Mouse (Mus musculus) intestine, embryonic 15.5 days (tissue): ENCODE data around the gene Slc25a10. TPM values are rescaled to one million over a fixed set of nuclear protein-coding genes. Genes with fewer than 3 reads are reported as not detected.
"Not testable (repeated sequence)": the region's sequence is repeated elsewhere in the genome, so short reads cannot be mapped to it uniquely, and the experiment has no call there.

Source experiments
- ATAC-seq: fragments of 200-750 bp; cut with Nextera tagmentation; 2 replicates; pipeline ENCODE4 v1.8.0; 2017; ENCODE audit warnings: moderate TSS enrichment, moderate library complexity
- H3K27ac ChIP-seq: fragments of 300-500 bp; sonication (generic); 2 replicates; pipeline ENCODE4 v1.5.1; 2015; ENCODE audit warnings: mild to moderate bottlenecking, inconsistent platforms
- H3K27me3 ChIP-seq: fragments of 300-500 bp; sonication (generic); replicated peaks from 2 replicates; pipeline ENCODE4 v1.6.1; 2015; ENCODE audit warnings: inconsistent platforms
- H3K36me3 ChIP-seq: fragments of 300-500 bp; sonication (generic); 2 replicates; pipeline ENCODE4 v1.6.1; 2015; ENCODE audit warnings: inconsistent platforms
- H3K4me1 ChIP-seq: fragments of 300-500 bp; sonication (generic); replicated peaks from 2 replicates; pipeline ENCODE4 v1.6.1; 2015; ENCODE audit warnings: inconsistent platforms
- H3K4me2 ChIP-seq: fragments of 300-500 bp; sonication (generic); replicated peaks from 2 replicates; pipeline ENCODE4 v1.6.1; 2015; ENCODE audit warnings: mild to moderate bottlenecking, inconsistent platforms
- H3K4me3 ChIP-seq: fragments of 300-500 bp; sonication (generic); replicated peaks from 2 replicates; pipeline ENCODE4 v1.5.1; 2015; ENCODE audit warnings: inconsistent platforms
- H3K9ac ChIP-seq: fragments of 300-500 bp; sonication (generic); 2 replicates; pipeline ENCODE4 v1.6.1; 2015; ENCODE audit warnings: inconsistent platforms
- H3K9me3 ChIP-seq: fragments of 300-500 bp; sonication (generic); 2 replicates; pipeline ENCODE4 v1.6.1; 2016; ENCODE audit warnings: inconsistent platforms
- WGBS: fragments of 180-500 bp; shearing (Covaris S2); methylation state at CpG from one replicate; pipeline ENCODE4 v1.1.7; 2015; 5-methylcytosine and 5-hydroxymethylcytosine counted together
- polyA plus RNA-seq: library from polyadenylated mRNA; unstranded; fragments of >200 nt; fragmentation: Nextera tagmentation; extraction: Ambion mirVana; gene quantifications from 2 replicates; pipeline ENCODE4 v1.2.1, GENCODE M21; 2015

The Slc25a10 gene
- polyA plus RNA-seq, 1 experiment from 2014 or later, result 79.1 TPM

- no peaks in the 10 kb centered on the region for H3K9me3 ChIP-seq
- ATAC-seq, result peak; percentile 87
- peaks cover 23% of the 10 kb centered on the region; the same call in 1 of the 2 replicates for H3K36me3 ChIP-seq
- WGBS, result 16% methylated on average over 3 of the region's 3 CpGs
- peaks cover 15% of the 10 kb centered on the region; the same call in 1 of the 2 replicates for H3K4me1 ChIP-seq
- H3K4me2 ChIP-seq, result 0 out of 2 replicates have a peak overlapping the region, but pooled peaks have one; percentile 11
- peak overlapping the region; percentile 52 for H3K27ac ChIP-seq
- no peak overlapping the region for H3K4me3 ChIP-seq
- no peak overlapping the region for H3K9ac ChIP-seq
- H3K27me3 ChIP-seq, result no peaks in the 10 kb centered on the region
Measured at GRCm38 (mm10) chr11:120500357-120500756, 8.7 kb downstream of the Slc25a10 start.

- Histone ChIP-seq H3K27ac (no peak overlapping the region), H3K4me1 (peaks cover 15% of the 10 kb centered on the region; the same call in 1 of the 2 replicates), H3K27me3 (no peaks in the 10 kb centered on the region), H3K36me3 (peaks cover 16% of the 10 kb centered on the region; the same call in 1 of the 2 replicates), H3K9me3 (no peaks in the 10 kb centered on the region), H3K4me3 (no peak overlapping the region), H3K9ac (no peak overlapping the region), H3K4me2 (no peak overlapping the region)
- WGBS, result 60% methylated on average over 6 of the region's 6 CpGs
- peak; percentile 12; the same call in 1 of the 2 replicates for ATAC-seq
Measured at GRCm38 (mm10) chr11:120501018-120501417, 9.4 kb downstream of the Slc25a10 start.

GRCm38 (mm10) chr11:120501701-120502100, 10.1 kb downstream of the Slc25a10 start:
- Histone ChIP-seq H3K4me3 (no peak overlapping the region), H3K9me3 (no peaks in the 10 kb centered on the region), H3K27ac (no peak overlapping the region), H3K4me2 (no peak overlapping the region), H3K4me1 (peaks cover 18% of the 10 kb centered on the region), H3K36me3 (peaks cover 12% of the 10 kb centered on the region; the same call in 1 of the 2 replicates), H3K9ac (no peak overlapping the region), H3K27me3 (no peaks in the 10 kb centered on the region)
- no peak for ATAC-seq
- 73% methylated on average over 4 of the region's 4 CpGs for WGBS

- Histone ChIP-seq H3K4me3 (no peak overlapping the region), H3K9me3 (no peaks in the 10 kb centered on the region), H3K4me2 (no peak overlapping the region), H3K4me1 (peaks cover 20% of the 10 kb centered on the region), H3K9ac (no peak overlapping the region), H3K27ac (no peak overlapping the region), H3K36me3 (no peaks in the 10 kb centered on the region), H3K27me3 (no peaks in the 10 kb centered on the region)
- no peak for ATAC-seq
- 89% methylated on average over 3 of the region's 3 CpGs for WGBS
Measured at GRCm38 (mm10) chr11:120505661-120506060, 14.0 kb downstream of the Slc25a10 start.

- Histone ChIP-seq H3K36me3 (no peaks in the 10 kb centered on the region), H3K9me3 (no peaks in the 10 kb centered on the region), H3K27ac (peak overlapping the region; percentile 33), H3K4me1 (peaks cover 18% of the 10 kb centered on the region), H3K9ac (0 out of 2 replicates have a peak overlapping the region, but pooled peaks have one; percentile 8), H3K27me3 (no peaks in the 10 kb centered on the region), H3K4me3 (no peak overlapping the region), H3K4me2 (peak overlapping the region; percentile 37; the same call in 1 of the 2 replicates)
- WGBS, result 55% methylated on average over 4 of the region's 4 CpGs
- peak; percentile 20; the same call in 1 of the 2 replicates for ATAC-seq
Measured at GRCm38 (mm10) chr11:120506899-120507298, 15.3 kb downstream of the Slc25a10 start.

GRCm38 (mm10) chr11:120507611-120508289, 16.1 kb downstream of the Slc25a10 start:
- peak overlapping the region; percentile 37 for H3K4me2 ChIP-seq
- ATAC-seq, result peak; percentile 84

GRCm38 (mm10) chr11:120508290-120508870, 16.7 kb downstream of the Slc25a10 start:
- ATAC-seq, result peak; percentile 35
- 0 out of 2 replicates have a peak overlapping the region, but pooled peaks have one; percentile 36 for H3K27ac ChIP-seq

More at GRCm38 (mm10) chr11:120507611-120508289, 16.1 kb downstream of the Slc25a10 start:
- Histone ChIP-seq H3K27me3 (no peaks in the 10 kb centered on the region), H3K9me3 (no peaks in the 10 kb centered on the region), H3K36me3 (no peaks in the 10 kb centered on the region), H3K9ac (0 out of 2 replicates have a peak overlapping the region, but pooled peaks have one; percentile 8), H3K4me3 (no peak overlapping the region), H3K4me1 (peaks cover 18% of the 10 kb centered on the region), H3K27ac (peak overlapping the region; percentile 36)
- WGBS, result 50% methylated on average over 13 of the region's 13 CpGs

GRCm38 (mm10) chr11:120509940-120510339, 18.3 kb downstream of the Slc25a10 start:
- WGBS, result 43% methylated on average over 4 of the region's 4 CpGs
- H3K27me3 ChIP-seq, result no peaks in the 10 kb centered on the region
- no peaks in the 10 kb centered on the region for H3K36me3 ChIP-seq
- H3K4me3 ChIP-seq, result no peak overlapping the region
- H3K9me3 ChIP-seq, result no peaks in the 10 kb centered on the region
- H3K4me2 ChIP-seq, result peak overlapping the region; percentile 56; the same call in 1 of the 2 replicates
- peak overlapping the region; percentile 59 for H3K27ac ChIP-seq
- H3K4me1 ChIP-seq, result peaks cover 18% of the 10 kb centered on the region
- H3K9ac ChIP-seq, result no peak overlapping the region
- 0 out of 2 replicates have a peak, but pooled peaks have one; percentile 27 for ATAC-seq

More at GRCm38 (mm10) chr11:120508290-120508870, 16.7 kb downstream of the Slc25a10 start:
- peaks cover 18% of the 10 kb centered on the region for H3K4me1 ChIP-seq
- H3K4me3 ChIP-seq, result no peak overlapping the region
- 76% methylated on average over 9 of the region's 9 CpGs for WGBS
- H3K4me2 ChIP-seq, result no peak overlapping the region
- H3K36me3 ChIP-seq, result no peaks in the 10 kb centered on the region
- H3K9me3 ChIP-seq, result no peaks in the 10 kb centered on the region
- H3K27me3 ChIP-seq, result no peaks in the 10 kb centered on the region
- no peak overlapping the region for H3K9ac ChIP-seq

- Histone ChIP-seq H3K4me2 (peak overlapping the region; percentile 56), H3K27ac (peak overlapping the region; percentile 59), H3K4me3 (peak overlapping the region; percentile 14; the same call in 1 of the 2 replicates), H3K9me3 (no peaks in the 10 kb centered on the region), H3K36me3 (no peaks in the 10 kb centered on the region), H3K9ac (peak overlapping the region; percentile 4; the same call in 1 of the 2 replicates), H3K27me3 (no peaks in the 10 kb centered on the region), H3K4me1 (peaks cover 19% of the 10 kb centered on the region)
- 8% methylated on average over 16 of the region's 16 CpGs for WGBS
- no peak for ATAC-seq
Measured at GRCm38 (mm10) chr11:120510375-120511030, 18.9 kb downstream of the Slc25a10 start.

GRCm38 (mm10) chr11:120512790-120513453, 21.3 kb downstream of the Slc25a10 start:
- ATAC-seq, result no peak
- no peak overlapping the region for H3K4me2 ChIP-seq
- 39% methylated on average over 6 of the region's 6 CpGs for WGBS
- H3K36me3 ChIP-seq, result no peaks in the 10 kb centered on the region
- no peak overlapping the region for H3K27ac ChIP-seq
- no peak overlapping the region for H3K9ac ChIP-seq
- peaks cover 15% of the 10 kb centered on the region for H3K4me1 ChIP-seq
- no peak overlapping the region for H3K4me3 ChIP-seq
- H3K9me3 ChIP-seq, result no peaks in the 10 kb centered on the region
- H3K27me3 ChIP-seq, result no peaks in the 10 kb centered on the region

- not testable (repeated sequence) for H3K9ac ChIP-seq, H3K9me3 ChIP-seq, H3K4me3 ChIP-seq, H3K27ac ChIP-seq, H3K27me3 ChIP-seq, H3K36me3 ChIP-seq, ATAC-seq, H3K4me2 ChIP-seq
- peaks cover 18% of the 10 kb centered on the region for H3K4me1 ChIP-seq
- WGBS, result 95% methylated on average over 2 of the region's 2 CpGs
Measured at GRCm38 (mm10) chr11:120514262-120514661, 22.6 kb downstream of the Slc25a10 start.
